Mouse (Mus musculus) stomach, adult 2 months (tissue): Measurements from ENCODE around the gene Top1. TPM values are rescaled to one million over a fixed set of nuclear protein-coding genes. Genes with fewer than 3 reads are reported as not detected.

Experiments used
- polyA plus RNA-seq: library from polyadenylated mRNA; depleted of rRNA; stranded (reverse); fragments of >200 nt; gene quantifications from 2 replicates; pipeline ENCODE4 v1.2.3, GENCODE M21; 2012; rRNA removed

Gene Top1
- polyA plus RNA-seq: 13.7 and 14.9 TPM in 2 replicates

GRCm38 (mm10) chr2:160645614-160646137 is at the start of gene Top1:
Top1 (plus strand) TSS chr2:160645888.

GRCm38 (mm10) chr2:160731117-160731838 is 85.6 kb downstream of the Top1 start, which contains the start of gene Plcg1:
Plcg1 (plus strand) TSS chr2:160731300.

Other genes starting within 250 kb of the Top1 start
- gene Plcg1, start 85.4 kb downstream of the Top1 start, polyA plus RNA-seq: 11.4 and 18.8 TPM in 2 replicates
- gene Zhx3, start 227.1 kb downstream of the Top1 start, polyA plus RNA-seq: 1.6 and 2.7 TPM in 2 replicates
- gene Lpin3, start 234.8 kb downstream of the Top1 start, polyA plus RNA-seq: 8.3 and 8.7 TPM in 2 replicates